Mouse (Mus musculus): ENCODE results near the gene Abhd17a.

- TF ChIP-seq POLR2A (IDR thresholded peaks at IDR 0.05; ENCODE audit: control insufficient read depth, extremely low read depth, insufficient read depth, low read length, poor library complexity) (peak; percentile 42; the same call in 1 of the 2 replicates), CTCF (IDR thresholded peaks at IDR 0.05; ENCODE audit: borderline replicate concordance, control insufficient read depth, extremely low read depth, insufficient read depth, low read length, poor library complexity) (0 out of 2 replicates have a peak, but pooled peaks have one; percentile 44)
Measured at GRCm38 (mm10) chr10:80606306-80606705, 16.2 kb upstream of the Abhd17a start.

All from thymus, adult 2 months (tissue).